Mouse (Mus musculus) cerebellum, postnatal 25 days (tissue): ENCODE measurements around the gene Ptpra.

Experiments used
- DNase-seq, 2 experiments: peaks; one replicate each; pipeline ENCODE4 v3.0.0; 2021; ENCODE audit warnings: mixed read lengths in 2 of 2

Ptpra gene

GRCm38 (mm10) chr2:130448449-130448848 lies 1.6 kb upstream of the Ptpra start:
- no peak for DNase-seq

- no peak for DNase-seq
These were observed 871 bp upstream of the Ptpra start for GRCm38 (mm10) chr2:130449021-130449793.

GRCm38 (mm10) chr2:130450434-130450796 lies 337 bp downstream of the Ptpra start:
- peak in 1 of 2 experiments; percentile 84 for DNase-seq

GRCm38 (mm10) chr2:130451086-130451726 lies 1.1 kb downstream of the Ptpra start:
- DNase-seq: no peak

GRCm38 (mm10) chr2:130451727-130452090 lies 1.6 kb downstream of the Ptpra start:
- peak in 1 of 2 experiments; percentile 28 for DNase-seq

GRCm38 (mm10) chr2:130452266-130452665 lies 2.2 kb downstream of the Ptpra start:
- DNase-seq: no peak

GRCm38 (mm10) chr2:130453421-130453820 lies 3.3 kb downstream of the Ptpra start:
- DNase-seq: peak in 1 of 2 experiments; percentile 31

GRCm38 (mm10) chr2:130454748-130455370 lies 4.8 kb downstream of the Ptpra start:
- DNase-seq: peak; percentile 73 to 79

- peak in 1 of 2 experiments; percentile 55 for DNase-seq
These were observed 7.8 kb downstream of the Ptpra start for GRCm38 (mm10) chr2:130457871-130458270.

- no peak for DNase-seq
These were observed 9.5 kb downstream of the Ptpra start for GRCm38 (mm10) chr2:130459576-130459975.

- no peak for DNase-seq
These were observed 11.4 kb downstream of the Ptpra start for GRCm38 (mm10) chr2:130461287-130462071.

GRCm38 (mm10) chr2:130466438-130466837 lies 16.4 kb downstream of the Ptpra start:
- no peak for DNase-seq

- DNase-seq: no peak
These were observed 19.3 kb downstream of the Ptpra start for GRCm38 (mm10) chr2:130469366-130469765.

- DNase-seq: no peak
These were observed 19.9 kb downstream of the Ptpra start for GRCm38 (mm10) chr2:130469935-130470334.

- DNase-seq: no peak
These were observed 22.9 kb downstream of the Ptpra start for GRCm38 (mm10) chr2:130472908-130473510.

- no peak for DNase-seq
These were observed 25.7 kb downstream of the Ptpra start for GRCm38 (mm10) chr2:130475764-130476163.

GRCm38 (mm10) chr2:130476666-130477297 lies 26.7 kb downstream of the Ptpra start:
- no peak for DNase-seq

GRCm38 (mm10) chr2:130482177-130482576 lies 32.1 kb downstream of the Ptpra start:
- DNase-seq: no peak

- no peak for DNase-seq
These were observed 32.6 kb downstream of the Ptpra start for GRCm38 (mm10) chr2:130482700-130483099.

GRCm38 (mm10) chr2:130484206-130484605 lies 34.1 kb downstream of the Ptpra start:
- DNase-seq: no peak

- DNase-seq: no peak
These were observed 37.9 kb downstream of the Ptpra start for GRCm38 (mm10) chr2:130488002-130488401.

GRCm38 (mm10) chr2:130488600-130488999 lies 38.5 kb downstream of the Ptpra start:
- DNase-seq: no peak
